Mouse (Mus musculus) liver, postnatal 0 days (tissue): ENCODE results near the gene Cenpi. TPM values are rescaled to one million over a fixed set of nuclear protein-coding genes. Genes with fewer than 3 reads are reported as not detected.
A peak's percentile ranks its signal among the peaks of the same experiment; 100 is the strongest.

ENCODE experiments used
- ATAC-seq: fragments of 200-750 bp; cut with Nextera tagmentation; 2 replicates; pipeline ENCODE4 v1.8.0; 2017; ENCODE audit warnings: mild to moderate bottlenecking, moderate library complexity
- DNase-seq: peaks from one replicate; pipeline ENCODE4 v3.0.0-alpha.2; 2016
- H3K27ac ChIP-seq: fragments of 300-500 bp; sonication (generic); 2 replicates; pipeline ENCODE4 v1.5.1; 2014; ENCODE audit warnings: antibody characterized with exemption, moderate library complexity, mild to moderate bottlenecking, low read depth
- H3K27me3 ChIP-seq: fragments of 300-500 bp; sonication (generic); 2 replicates; pipeline ENCODE4 v1.6.1; 2014; ENCODE audit warnings: low read length, control low read depth, mixed read lengths; ENCODE audit not compliant: insufficient read depth
- H3K36me3 ChIP-seq: fragments of 300-500 bp; sonication (generic); replicated peaks from 2 replicates; pipeline ENCODE4 v1.6.1; 2014; ENCODE audit warnings: mild to moderate bottlenecking, control low read depth, low read length, moderate library complexity, mixed read lengths; ENCODE audit not compliant: insufficient read depth
- H3K4me1 ChIP-seq: fragments of 300-500 bp; sonication (generic); 2 replicates; pipeline ENCODE4 v1.6.1; 2014; ENCODE audit warnings: antibody characterized with exemption, mild to moderate bottlenecking, control low read depth; ENCODE audit not compliant: insufficient read depth
- H3K4me2 ChIP-seq: fragments of 300-500 bp; sonication (generic); 2 replicates; pipeline ENCODE4 v1.6.1; 2014; ENCODE audit warnings: low read depth, mild to moderate bottlenecking, low read length, moderate library complexity, mixed read lengths
- H3K4me3 ChIP-seq: fragments of 300-500 bp; sonication (generic); 2 replicates; pipeline ENCODE4 v1.5.1; 2014; ENCODE audit warnings: low read depth, low read length
- H3K9ac ChIP-seq: fragments of 300-500 bp; sonication (generic); replicated peaks from 2 replicates; pipeline ENCODE4 v1.6.1; 2014; ENCODE audit warnings: mild to moderate bottlenecking, moderate library complexity
- H3K9me3 ChIP-seq: fragments of 300-500 bp; sonication (generic); 2 replicates; pipeline ENCODE4 v1.6.1; 2016; ENCODE audit warnings: mild to moderate bottlenecking, control low read depth, low read length, mixed read lengths
- CTCF ChIP-seq: sonication (generic); IDR thresholded peaks from 2 replicates; pipeline ENCODE4 v1.5.1; 2016; ENCODE audit warnings: antibody characterized with exemption, low read depth
- EP300 ChIP-seq: IDR thresholded peaks from 2 replicates; pipeline ENCODE4 v1.6.1; 2016; ENCODE audit warnings: antibody characterized with exemption, low read depth, mild to moderate bottlenecking
- WGBS: fragments of 180-500 bp; shearing (Covaris S2); extraction: QIAGEN DNeasy Blood & Tissue Kit; methylation state at CpG from one replicate; pipeline ENCODE4 v1.1.7; 2014; ENCODE audit not compliant: insufficient replicate concordance; 5-methylcytosine and 5-hydroxymethylcytosine counted together
- polyA plus RNA-seq: library from polyadenylated mRNA; unstranded; fragments of >200 nt; fragmentation: Nextera tagmentation; extraction: Ambion mirVana; gene quantifications from 2 replicates; pipeline ENCODE4 v1.2.1, GENCODE M21; 2015

The Cenpi gene
- polyA plus RNA-seq: 8.6 and 10.7 TPM in 2 replicates

GRCm38 (mm10) chrX:134307534-134308274 lies at the start of gene Cenpi:
TSS of gene Cenpi (plus strand) at chrX:134308084.
- Histone ChIP-seq H3K27me3 (no peaks in the 10 kb centered on the region), H3K27ac (peak within 1 kb of the TSS; percentile 73), H3K4me1 (no peaks in the 10 kb centered on the region), H3K36me3 (peaks cover 2% of the 10 kb centered on the region; the same call in 1 of the 2 replicates), H3K9ac (peak within 1 kb of the TSS; percentile 67), H3K4me2 (peak within 1 kb of the TSS; percentile 71), H3K9me3 (no peaks in the 10 kb centered on the region), H3K4me3 (peak within 1 kb of the TSS; percentile 58)
- 18% methylated on average over 36 of the region's 36 CpGs for WGBS
- TF ChIP-seq EP300: no peak
- TF ChIP-seq CTCF: peak; percentile 55
- ATAC-seq (peak; percentile 99), DNase-seq (peak; percentile 90)

GRCm38 (mm10) chrX:134261191-134261590 lies 46.7 kb upstream of the Cenpi start:
- Histone ChIP-seq H3K27me3 (no peaks in the 10 kb centered on the region), H3K4me2 (no peak overlapping the region)
- no peak for TF ChIP-seq EP300
- no peak for TF ChIP-seq CTCF

GRCm38 (mm10) chrX:134262129-134262528 lies 45.8 kb upstream of the Cenpi start:
- ATAC-seq: no peak

More at GRCm38 (mm10) chrX:134261191-134261590, 46.7 kb upstream of the Cenpi start:
- ATAC-seq (no peak), DNase-seq (no peak)
- no peak overlapping the region for H3K9ac ChIP-seq
- H3K4me1 ChIP-seq: no peaks in the 10 kb centered on the region
- no peak overlapping the region for H3K4me3 ChIP-seq
- H3K9me3 ChIP-seq: no peaks in the 10 kb centered on the region
- H3K27ac ChIP-seq: no peak overlapping the region
- 77% methylated on average over 5 of the region's 5 CpGs for WGBS
- H3K36me3 ChIP-seq: 0 out of 2 replicates have a peak, but pooled peaks cover 11% of the 10 kb centered on the region

GRCm38 (mm10) chrX:134275715-134276114 lies 32.2 kb upstream of the Cenpi start:
- H3K27me3 ChIP-seq: no peaks in the 10 kb centered on the region
- ATAC-seq (peak; percentile 14; the same call in 1 of the 2 replicates), DNase-seq (peak; percentile 35)
- no peak overlapping the region for H3K9ac ChIP-seq
- H3K4me3 ChIP-seq: peak overlapping the region; percentile 57
- no peaks in the 10 kb centered on the region for H3K4me1 ChIP-seq
- H3K4me2 ChIP-seq: peak overlapping the region; percentile 67
- no peak for TF ChIP-seq CTCF
- TF ChIP-seq EP300: no peak
- no peaks in the 10 kb centered on the region for H3K36me3 ChIP-seq
- WGBS: 30% methylated on average over 6 of the region's 6 CpGs
- H3K27ac ChIP-seq: peak overlapping the region; percentile 79
- H3K9me3 ChIP-seq: no peaks in the 10 kb centered on the region

More at GRCm38 (mm10) chrX:134262129-134262528, 45.8 kb upstream of the Cenpi start:
- DNase-seq: no peak
- H3K4me1 ChIP-seq: no peaks in the 10 kb centered on the region
- H3K27ac ChIP-seq: no peak overlapping the region
- no peak overlapping the region for H3K4me3 ChIP-seq
- 81% methylated on average over 11 of the region's 11 CpGs for WGBS
- no peak for TF ChIP-seq CTCF
- no peak for TF ChIP-seq EP300
- H3K9ac ChIP-seq: no peak overlapping the region
- H3K36me3 ChIP-seq: 0 out of 2 replicates have a peak, but pooled peaks cover 11% of the 10 kb centered on the region
- H3K4me2 ChIP-seq: no peak overlapping the region
- H3K27me3 ChIP-seq: no peaks in the 10 kb centered on the region
- no peaks in the 10 kb centered on the region for H3K9me3 ChIP-seq

- H3K4me1 ChIP-seq: no peaks in the 10 kb centered on the region
- DNase-seq (peak; percentile 78), ATAC-seq (peak; percentile 96)
- no peaks in the 10 kb centered on the region for H3K36me3 ChIP-seq
- peak within 1 kb of the TSS; percentile 79 for H3K27ac ChIP-seq
- H3K4me3 ChIP-seq: peak within 1 kb of the TSS; percentile 57
- H3K9ac ChIP-seq: peak within 1 kb of the TSS; percentile 58
- no peaks in the 10 kb centered on the region for H3K9me3 ChIP-seq
- TF ChIP-seq EP300: no peak
- no peaks in the 10 kb centered on the region for H3K27me3 ChIP-seq
- H3K4me2 ChIP-seq: peak within 1 kb of the TSS; percentile 67
- 18% methylated on average over 26 of the region's 26 CpGs for WGBS
Measured at GRCm38 (mm10) chrX:134276275-134277160, 31.4 kb upstream of the Cenpi start, which contains the start of gene Trmt2b. TSS of gene Trmt2b (minus strand) at chrX:134276984.

GRCm38 (mm10) chrX:134280531-134280930 lies 27.4 kb upstream of the Cenpi start:
- Histone ChIP-seq H3K9me3 (no peaks in the 10 kb centered on the region), H3K27ac (no peak overlapping the region), H3K4me1 (no peaks in the 10 kb centered on the region), H3K9ac (no peak overlapping the region), H3K4me2 (no peak overlapping the region), H3K36me3 (no peaks in the 10 kb centered on the region), H3K27me3 (no peaks in the 10 kb centered on the region), H3K4me3 (no peak overlapping the region)
- no peak for TF ChIP-seq EP300
- TF ChIP-seq CTCF: no peak
- DNase-seq: no peak
- WGBS: 76% methylated on average over 3 of the region's 3 CpGs
- no peak for ATAC-seq
